Mouse (Mus musculus) lung, postnatal 25 days (tissue): ENCODE results near the gene Cacnb1.
A peak's percentile ranks its signal among the peaks of the same experiment; 100 is the strongest.

ENCODE experiments used
- DNase-seq: peaks from one replicate; pipeline ENCODE4 v3.0.0; 2022; ENCODE audit warnings: low spot score

Gene Cacnb1

DNA sequence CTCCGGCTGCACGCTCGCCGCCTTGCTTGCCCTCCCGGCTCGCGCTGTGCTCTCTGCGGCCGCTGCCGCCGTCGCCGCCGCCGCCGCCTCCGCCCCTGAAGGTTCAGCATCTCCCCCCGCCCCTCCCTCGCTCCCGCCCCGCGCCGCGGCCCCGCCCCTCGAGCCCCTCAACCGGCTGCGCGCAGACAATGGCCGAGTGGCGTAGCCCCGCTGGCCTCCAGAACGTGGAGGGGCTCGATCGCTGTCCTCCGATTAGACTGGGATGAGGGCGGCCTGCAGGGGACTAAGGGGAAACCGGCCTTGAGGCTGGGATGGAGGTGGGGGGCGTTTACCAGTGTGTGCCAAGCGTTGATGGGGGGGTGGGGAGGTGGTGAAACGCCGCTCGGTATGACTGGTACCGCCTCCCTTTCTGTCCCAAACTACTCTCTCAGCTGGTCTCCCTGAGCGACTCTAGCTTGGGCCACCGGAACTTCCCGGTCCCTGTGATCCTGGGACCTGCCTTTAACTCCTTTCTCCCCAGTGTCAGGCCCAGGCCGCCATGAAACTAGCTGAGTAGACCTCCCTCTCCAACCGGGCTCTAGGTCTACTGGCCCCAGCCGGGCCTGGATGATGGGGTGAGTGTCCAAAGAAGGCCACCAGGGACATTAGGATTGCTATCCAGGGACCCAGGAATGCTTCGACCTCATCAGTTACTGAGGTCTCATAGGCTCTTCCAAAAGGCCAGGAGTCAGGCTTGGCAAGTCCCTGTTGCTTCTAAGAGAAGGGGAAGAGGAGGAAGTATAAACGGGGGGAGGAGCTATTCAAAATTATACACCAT is at the start of gene Cacnb1:
Gene Cacnb1 (minus strand): TSS at position 480 of the 817 bp plus-strand sequence.
- DNase-seq = no peak

DNA sequence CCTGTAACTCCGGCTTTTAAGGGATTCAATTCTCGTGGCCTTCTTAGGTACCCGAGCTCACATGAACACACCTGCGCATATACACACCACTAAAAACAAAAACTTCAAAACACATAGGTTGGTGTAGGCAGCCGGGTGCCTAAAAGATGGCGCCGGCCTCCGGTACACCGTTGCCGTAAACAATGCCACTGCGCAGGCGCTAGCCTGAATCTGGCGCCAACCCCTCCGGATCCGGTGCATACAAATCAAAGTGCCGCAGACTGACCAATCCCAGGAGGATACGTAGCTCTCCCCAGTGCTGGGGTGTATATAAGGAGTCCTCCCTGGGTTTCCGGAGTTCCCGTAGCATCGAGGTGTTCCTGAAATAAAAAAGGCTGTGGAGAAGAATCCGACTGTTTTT is 44.4 kb upstream of the Cacnb1 start:
- no peak for DNase-seq

DNA sequence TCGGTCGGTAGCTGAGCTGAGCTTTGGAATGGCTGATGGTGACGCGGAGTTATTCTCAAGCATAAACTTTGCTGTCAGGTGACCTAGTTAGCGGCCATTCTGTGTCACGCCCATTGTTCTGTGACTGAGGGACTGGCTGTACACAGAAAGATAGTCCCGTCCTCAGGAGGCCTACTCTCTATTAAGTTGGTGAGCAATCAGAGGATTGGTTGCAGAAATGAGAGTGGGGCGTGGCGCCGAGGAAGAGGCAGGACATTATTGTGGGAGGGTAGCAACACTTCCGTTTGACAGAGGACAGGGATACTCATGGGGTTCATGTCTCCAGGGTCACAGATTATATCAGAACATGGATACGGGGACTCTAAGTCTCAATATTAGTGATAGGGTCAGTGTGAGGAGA is 43.4 kb upstream of the Cacnb1 start:
- DNase-seq = no peak

DNA sequence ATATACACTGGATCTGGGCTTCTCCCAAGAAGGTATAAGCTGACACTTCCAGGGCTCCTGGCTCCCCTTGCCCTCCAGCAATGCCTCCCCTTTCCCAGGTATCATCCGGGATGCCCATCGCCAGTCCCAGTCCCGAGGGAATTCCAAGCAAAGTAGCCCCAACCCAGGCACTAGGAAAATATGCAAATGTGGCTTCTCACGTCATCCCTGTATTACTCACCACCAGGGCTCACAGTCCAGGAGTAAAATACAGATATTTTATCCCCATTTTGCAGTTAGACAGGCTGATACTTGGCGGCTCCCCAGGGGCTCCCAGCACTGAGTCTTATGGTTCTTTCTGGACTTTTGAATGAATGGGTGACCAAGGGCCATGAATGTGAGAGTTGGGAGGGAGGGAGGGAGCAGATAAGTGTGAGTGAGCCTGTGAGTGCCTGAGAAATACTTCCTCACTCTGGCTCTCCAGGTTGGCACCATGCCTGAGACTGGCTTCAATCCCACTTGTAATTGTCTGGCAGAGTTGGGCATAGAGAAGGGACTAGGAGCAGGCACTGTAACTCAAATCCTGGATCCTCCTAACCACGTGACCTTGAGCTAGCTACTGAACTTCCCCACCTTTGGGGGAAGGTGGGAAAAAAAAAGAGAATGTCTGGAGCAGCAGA is 39.2 kb upstream of the Cacnb1 start:
- peak; percentile 58 for DNase-seq

DNA sequence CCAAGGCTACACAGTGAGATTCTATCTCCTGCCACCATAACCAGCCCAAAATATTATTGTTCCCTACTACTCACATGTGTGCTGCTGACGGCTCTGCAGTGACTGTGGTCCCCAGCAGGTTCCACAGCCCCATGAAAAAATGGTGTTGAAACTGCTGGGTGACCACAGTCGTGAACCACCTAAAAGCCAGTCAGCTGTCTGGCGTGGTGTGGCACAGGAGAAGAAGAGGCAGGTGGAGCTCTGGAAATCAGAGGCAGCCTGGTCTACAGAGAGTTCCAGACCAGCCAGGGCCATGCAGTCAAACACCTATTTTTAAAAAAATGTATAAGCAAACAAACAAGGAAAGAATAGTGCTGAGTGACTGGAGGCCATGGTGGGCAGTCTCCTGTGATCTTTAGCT is 38.6 kb upstream of the Cacnb1 start:
- no peak for DNase-seq

DNA sequence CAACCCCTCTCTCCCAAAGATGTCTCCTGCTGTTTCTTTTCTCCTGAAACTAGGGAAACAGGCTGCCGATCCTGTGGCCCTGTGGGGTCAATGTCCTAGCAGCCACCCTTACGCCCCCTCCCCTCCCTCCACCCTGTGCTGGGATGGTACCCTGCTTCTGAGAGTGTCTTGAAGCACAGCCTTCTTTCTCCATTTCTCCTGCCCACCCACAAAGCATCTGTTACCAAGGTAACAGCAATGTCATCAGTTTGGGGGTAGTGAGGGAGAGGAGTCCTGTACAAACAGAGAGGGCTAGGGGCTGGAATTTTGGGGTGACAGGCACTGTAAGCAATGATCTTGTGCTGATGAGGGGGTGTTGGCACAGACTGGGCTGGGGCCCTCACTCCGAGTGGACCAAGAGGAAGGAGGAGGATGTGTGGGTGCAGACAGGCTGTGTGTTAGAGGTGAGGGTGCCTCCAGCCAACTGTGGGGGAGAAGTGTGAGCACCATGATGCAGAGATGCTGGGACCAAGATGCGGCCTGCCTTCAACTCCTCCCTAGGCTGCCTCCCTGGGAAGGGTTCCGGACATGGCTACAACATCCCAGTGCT is 37.4 kb upstream of the Cacnb1 start:
- DNase-seq = no peak

DNA sequence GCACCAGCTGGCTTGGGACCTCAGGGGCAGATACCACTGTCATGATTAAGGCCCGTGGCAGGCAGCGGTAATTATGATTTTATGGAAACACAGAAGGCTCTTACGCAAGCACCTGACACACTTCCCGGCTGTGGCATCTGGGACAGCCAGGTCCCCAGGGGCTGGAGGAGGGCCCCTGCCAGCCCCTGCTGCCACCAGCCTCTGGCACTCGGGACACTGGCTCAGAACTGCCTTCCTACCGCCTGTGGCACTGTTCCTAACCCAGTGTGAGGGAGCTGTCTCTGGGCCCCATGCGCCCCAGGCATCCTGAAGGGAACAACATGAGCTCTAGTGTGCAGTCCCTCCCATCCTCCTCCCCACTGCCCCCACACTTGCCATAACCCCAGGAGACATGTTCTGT is 36.8 kb upstream of the Cacnb1 start:
- no peak for DNase-seq

DNA sequence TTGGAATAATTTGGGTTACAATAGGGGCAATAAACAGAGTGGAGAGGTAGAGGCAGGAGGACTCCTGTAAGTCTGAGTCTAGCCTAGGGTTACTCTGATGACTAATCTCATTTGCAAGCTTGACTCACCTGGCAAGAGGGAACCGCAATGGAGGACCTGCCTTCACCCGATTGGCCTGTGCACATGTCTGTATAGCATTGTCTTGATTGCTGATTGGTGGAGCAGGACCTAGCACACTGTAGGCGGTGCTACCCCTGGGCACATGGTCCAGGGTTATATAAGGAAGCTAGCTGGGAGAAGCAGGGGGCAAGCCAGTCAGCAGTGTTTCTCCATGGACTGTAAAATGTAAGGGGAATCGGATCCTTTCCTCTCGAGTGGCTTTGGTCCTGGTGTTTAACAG is 35.2 kb upstream of the Cacnb1 start:
- DNase-seq = no peak

DNA sequence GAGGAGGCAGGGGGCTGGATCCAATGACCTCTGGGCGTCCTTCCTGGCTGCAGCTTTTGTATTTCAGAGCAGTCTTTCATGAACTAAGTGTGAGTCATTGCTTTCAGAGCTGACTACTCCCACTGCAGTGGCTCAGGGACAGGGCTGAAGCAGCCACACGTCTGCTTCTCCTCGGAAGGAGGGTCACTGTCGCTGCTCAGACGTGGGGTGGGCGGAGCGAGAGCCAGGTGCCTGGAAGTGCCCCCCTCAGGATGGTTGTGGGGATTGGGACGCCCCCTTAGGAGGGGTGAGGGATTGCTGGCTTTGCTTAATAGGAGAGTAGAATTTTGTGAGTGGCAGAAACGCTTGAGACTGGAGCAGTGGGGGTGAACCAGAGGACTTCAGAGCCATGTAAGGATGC is 34.6 kb upstream of the Cacnb1 start:
- no peak for DNase-seq

DNA sequence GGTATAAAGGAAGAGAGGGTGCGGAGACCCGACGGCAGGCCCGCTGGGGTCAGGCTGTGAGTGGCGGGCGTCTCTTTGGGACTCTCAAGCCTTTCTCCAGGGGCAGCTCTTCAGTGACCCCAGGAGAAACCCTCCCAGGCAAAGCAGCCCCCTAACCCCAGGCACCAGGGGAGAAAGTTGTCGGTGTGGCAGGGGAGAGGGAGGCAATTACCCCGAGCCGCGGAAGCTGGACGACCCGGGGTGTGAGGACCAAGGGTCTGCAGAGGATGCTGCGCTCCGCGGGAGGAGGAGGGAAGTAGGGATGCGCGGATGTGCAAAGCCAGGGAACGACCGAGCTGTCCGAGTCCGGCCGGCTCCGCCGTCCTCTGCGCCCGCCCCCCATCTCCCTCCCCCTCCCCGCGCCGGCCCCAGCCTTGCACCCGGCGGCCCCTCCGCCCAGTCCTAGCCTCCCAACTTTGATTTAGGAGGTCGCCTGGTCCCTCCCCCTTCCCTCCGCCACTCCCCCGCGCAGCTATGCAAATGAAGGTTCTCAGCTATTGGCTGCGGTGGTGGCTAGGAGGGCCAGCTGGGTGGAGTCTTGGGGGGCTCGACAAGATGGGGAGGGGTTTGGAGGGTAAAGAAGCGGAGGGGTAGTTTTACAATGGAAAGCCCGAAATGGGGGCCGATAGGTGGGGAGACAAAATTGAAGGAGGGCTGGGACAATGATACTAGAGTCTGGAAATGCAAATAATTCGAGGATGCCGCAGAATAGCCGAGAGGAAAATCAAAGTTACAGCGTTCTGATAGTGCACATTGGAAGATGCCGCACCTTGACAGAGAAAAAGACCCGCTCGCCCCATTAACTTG is 30.4 kb upstream of the Cacnb1 start, which contains the start of gene Stac2:
Gene Stac2 (minus strand): TSS at position 474 of the 846 bp plus-strand sequence.
- DNase-seq = peak; percentile 65

DNA sequence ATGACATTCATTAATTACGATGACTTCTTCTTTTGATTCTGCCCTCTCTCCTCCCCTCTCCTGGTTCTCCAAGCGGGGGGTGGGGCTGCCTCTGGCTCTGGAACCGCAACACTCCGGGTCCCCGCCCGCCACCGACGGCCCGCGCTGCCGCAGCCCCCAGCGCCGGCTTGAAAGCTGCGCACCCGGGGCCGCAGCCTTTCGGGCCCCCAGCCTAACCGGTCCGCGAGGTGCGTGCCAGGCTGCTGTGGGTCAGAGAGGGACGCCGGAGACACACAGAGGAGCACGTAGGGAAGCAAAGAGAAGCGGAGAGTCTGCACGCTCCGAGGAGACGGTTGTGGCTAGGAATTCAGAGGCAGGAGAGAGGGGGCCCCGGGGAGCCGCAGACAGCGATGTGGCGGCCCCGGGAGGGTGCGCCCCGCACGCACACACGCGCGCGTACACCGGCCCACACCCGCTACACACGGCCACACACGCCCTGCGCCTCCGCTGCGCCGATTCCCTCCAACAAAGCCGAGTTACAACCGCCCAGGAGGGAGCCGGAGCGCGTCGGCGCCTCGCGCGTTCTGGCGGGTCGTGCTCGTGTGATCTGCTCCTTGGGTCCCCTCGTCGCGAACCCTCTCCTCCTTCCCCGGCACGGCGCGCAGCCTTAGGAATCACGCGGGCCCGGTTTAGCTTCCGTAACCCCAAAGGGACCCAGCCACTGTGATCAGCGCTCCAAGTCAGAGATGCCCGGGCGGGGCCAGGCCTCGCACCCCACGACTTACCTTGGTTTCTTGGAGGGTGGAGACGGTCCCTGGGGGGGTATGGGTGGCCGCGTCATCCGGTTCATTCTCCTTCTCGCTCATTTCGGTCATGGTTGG is 29.5 kb upstream of the Cacnb1 start:
- peak; percentile 26 for DNase-seq

DNA sequence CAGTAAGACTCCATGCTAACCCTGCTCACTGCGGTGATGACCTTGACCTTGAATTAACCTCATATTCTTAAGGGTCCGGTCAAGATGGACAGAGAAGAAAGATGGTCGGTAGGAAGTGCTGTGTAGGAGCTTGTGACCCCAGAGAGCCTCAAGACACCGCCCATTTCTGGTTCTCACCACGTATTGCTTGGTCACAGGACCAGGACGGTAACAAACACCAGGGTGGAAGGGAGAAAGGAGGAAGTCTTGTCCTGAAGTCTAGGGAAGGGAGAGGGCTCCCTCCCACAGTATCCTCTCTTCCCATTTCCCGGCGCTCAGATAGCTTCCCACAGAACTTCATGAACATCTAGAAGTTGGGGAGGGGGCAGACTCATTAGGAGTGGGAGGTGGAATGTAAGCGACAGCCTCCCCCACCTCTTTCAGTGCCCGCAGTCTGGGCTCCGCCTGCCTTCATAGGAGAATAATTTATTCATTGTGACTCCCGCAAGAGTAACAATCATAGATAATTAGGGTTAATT is 28.8 kb upstream of the Cacnb1 start:
- DNase-seq = peak; percentile 37

DNA sequence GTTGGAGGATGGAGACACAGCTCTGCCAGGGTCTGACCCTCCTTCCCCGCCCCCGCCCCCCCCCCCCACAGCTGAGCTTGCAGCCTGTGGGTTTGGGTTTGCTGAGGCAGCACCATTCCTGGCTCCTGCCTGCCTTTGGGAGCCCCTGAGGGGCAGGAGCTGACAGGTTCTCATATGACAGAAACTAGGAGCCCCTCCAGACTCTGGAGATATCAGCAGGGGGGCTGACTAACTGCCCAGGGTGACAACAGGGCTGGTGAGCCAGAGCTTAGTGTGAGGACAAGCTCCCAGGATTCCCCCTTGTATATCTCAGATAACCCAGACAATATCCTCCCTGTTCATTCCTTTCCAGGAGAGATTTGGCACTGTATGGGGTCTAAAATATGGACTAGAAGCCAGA is 28.1 kb upstream of the Cacnb1 start:
- no peak for DNase-seq

DNA sequence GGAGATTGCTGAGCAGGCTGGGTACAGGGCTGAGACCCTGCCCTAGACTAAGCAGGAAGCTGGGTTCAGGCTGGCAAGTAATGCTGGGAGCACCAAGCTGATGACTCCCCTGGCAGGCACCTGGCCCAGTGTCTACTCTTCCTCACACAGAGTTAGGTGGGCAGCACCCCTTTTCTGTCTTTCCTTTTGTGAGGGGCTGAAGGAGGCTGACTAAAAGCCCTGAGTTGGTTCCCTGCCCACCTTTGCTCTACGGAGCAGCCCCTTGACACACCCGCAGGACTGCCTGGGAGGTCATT is 27.6 kb upstream of the Cacnb1 start:
- no peak for DNase-seq

DNA sequence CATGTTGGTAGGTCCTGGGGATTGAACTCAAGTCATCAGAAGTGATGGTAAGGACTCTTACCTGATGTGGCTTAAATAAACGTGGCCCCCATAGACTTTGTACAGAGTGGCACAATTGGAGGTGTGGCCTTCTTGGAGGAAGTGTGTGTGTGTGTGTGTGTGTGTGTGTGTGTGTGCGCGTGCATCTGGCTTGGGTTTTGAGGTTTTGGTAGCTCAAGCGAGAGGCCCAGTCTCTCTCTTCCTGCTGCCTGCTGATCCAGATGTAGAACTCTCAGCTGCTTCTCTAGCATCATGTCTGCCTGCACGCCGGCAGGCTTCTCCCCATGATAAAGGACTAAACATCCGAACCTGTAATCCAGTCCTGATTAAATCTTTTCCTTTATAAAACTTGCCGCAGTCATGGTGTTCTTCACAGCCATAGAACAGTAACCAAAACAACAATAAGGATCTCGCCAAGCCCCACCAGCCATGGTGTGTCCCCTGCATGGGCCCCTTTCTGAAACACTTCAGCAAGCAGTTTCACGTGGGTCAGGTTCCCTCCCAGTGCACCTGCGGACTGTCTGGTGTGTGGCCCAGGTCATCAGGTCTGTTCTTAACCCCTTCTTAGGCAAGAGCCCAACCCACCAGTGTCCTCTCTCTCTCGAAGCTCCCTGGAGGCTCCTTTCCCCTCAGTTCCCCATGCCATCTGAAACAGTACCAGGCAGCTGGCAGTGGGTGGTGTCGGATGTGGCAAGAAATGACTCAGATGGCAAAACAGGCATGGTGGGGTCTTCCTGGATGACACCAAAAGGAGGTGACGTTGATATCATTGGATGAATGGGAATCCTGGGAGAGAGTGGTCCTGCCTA is 27.1 kb upstream of the Cacnb1 start:
- no peak for DNase-seq

DNA sequence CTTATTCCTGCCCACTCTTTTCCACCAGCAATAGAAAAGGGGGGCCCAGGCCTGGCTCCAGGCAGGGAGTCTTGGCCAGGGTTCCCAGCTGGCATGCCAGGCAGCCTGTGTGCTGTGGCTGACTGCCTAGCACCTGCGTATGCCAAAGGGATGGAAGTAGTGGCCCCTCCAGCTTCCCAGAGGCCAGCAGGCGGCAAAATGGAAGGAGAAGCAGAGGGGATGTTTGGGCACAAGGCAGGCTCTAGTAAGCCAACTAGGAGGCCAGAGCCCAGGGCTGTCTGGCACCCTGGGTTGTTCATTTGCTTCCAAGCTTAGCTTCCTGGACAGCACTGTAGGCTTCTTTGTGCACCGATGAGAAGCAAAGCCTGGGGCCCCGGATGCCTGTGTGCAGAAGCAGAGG is 24.9 kb upstream of the Cacnb1 start:
- no peak for DNase-seq

DNA sequence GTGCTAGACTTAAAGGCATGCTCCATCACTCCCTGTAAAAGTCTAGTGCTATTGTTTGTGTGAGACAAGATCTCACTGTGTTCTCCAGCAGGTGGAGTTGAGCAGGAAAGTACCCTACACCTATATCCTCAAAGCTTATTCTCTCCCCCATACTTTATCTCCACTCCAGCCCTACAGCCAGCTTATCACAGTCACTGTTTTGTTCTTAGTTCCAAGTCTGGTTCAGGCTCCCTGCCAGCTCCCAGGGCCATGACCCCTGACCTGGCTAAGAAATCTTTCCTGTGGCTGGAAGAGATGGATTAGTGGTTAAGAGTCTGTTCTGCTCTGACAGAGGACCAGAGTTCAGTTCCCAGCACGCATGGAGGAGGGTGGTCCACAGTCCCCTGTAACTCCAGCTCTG is 23.6 kb upstream of the Cacnb1 start:
- no peak for DNase-seq

DNA sequence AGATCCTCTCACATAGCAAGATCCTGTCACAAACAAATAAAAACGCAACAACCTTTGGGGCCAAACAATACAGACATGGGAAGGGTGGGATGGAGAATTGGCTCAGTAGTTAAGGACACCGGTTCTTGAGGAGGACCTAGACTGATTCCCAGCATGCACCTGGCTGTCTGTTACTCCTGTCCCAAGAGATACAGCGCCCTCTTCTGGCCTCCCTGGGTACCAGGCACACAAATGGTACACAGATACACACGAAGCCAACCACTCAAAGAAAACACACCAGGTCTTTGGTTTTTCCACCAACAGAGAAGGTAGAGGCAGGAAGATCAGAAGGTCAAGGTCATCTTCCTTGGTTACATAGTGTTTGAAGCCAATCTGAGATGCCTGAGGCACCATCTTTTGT is 22.8 kb upstream of the Cacnb1 start:
- no peak for DNase-seq

DNA sequence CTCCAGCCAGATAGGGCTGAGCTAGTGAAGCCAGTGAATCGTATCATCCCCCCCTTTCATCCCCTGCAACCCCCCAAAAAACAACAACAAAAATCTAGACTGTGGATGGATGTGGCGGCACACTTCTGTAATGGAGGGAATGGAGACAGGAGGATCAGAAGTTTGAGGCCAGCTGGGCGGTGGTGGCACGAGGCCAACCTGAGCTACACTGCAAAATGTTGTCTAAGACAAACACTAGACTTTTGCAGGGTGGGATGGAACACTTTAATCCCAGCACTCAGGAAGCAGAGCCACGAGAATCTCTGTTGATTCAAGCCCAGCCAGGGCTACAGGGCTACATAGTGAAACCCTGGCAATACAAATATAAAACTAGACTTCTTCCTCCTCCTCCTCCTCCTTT is 21.2 kb upstream of the Cacnb1 start:
- no peak for DNase-seq

DNA sequence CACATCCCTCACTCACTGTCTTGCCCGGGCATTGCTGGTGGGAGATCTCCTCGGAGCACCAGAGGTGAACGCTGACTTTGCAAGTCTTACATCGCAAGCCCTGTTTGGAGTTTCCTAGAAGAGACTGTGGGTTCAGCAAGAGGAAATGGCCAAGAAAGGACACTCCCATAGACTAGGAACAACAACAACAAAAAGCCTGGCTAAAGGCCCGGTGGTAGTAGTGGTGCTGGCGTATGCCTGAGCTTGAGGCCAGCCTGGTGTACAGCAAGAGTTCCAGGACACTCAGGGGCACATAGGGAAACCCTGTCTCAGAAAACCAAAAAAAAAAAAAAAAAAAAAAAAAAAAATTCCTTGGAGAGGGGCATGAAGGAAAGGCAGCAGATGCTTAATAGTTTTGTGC is 19.9 kb upstream of the Cacnb1 start:
- no peak for DNase-seq
